Mouse (Mus musculus) adrenal gland (tissue): ENCODE measurements around the gene Cenpw.

Source experiments
- intact Hi-C: fragments of 180-260 bp; cut with DNase I; formaldehyde crosslinking; loops from one replicate; pipeline ENCODE4 v1.15.1; 2025
- long read RNA-seq, 2 experiments: library from polyadenylated mRNA; unstranded; transcript quantifications; one replicate each; pipeline ENCODE4 v2.0.0; 2020; ENCODE audit warnings: borderline replicate concordance in 1 of 2; ENCODE audit not compliant: insufficient replicate concordance in 1 of 2

Cenpw gene
- long read RNA-seq, experiment 1, transcript Cenpw-201 (3 exons, 1,532 nt): major isoform, 7 of 7 reads
- long read RNA-seq, experiment 1, partial matches to known transcripts: 0 of 7 reads
- long read RNA-seq, experiment 1, other reads (novel, unspliced or antisense): 0 of 7 reads
- long read RNA-seq, experiment 2, partial matches to known transcripts: 0 of 4 reads
- long read RNA-seq, experiment 2, other reads (novel, unspliced or antisense): 0 of 4 reads

DNA sequence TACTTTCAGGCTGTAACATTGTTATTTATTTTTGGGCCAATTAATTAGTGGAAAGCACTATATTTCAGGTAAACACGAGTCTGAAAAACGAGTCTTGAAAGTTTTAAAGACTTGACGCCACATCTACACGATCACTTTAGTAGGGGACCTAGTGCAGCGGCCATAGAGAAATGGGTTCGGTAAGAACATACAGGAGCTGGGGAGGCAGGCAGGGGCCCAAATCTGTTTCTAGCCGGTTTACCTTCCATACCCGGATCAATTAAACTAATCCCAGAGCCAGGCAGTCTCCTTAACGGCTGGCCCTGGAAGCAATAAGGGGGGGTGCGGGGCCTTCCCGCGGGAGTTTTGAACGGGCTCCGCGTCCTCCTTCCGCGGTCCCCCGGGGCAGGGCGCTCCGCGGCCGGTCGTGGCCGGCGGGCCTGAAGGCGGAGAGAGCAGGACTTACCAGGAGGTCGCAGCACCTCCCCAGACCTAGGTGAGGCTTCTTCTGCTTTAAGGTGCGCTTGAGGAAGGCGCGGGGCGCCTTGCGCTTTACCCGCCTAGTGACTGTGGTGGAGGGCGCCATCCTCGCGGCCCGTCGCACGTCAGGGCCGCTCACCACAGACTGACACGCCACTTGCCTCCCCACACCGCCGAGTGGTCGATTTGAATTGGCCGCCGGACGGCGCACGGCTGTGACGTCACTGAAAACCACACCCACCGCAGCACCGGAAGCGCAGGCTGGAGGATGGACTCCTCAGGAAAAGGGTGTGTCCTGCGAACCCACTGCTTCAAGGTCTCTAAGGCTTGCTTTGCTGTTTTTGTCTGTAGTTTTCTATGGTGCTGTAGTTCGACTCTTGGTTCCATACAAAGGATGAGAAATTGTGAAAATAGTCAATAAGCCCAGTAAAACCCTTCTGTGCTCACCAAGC lies at the start of gene Cenpw:
Cenpw (minus strand) TSS at position 645 of the 911 bp plus-strand sequence.
- intact Hi-C loops: no loop called here

DNA sequence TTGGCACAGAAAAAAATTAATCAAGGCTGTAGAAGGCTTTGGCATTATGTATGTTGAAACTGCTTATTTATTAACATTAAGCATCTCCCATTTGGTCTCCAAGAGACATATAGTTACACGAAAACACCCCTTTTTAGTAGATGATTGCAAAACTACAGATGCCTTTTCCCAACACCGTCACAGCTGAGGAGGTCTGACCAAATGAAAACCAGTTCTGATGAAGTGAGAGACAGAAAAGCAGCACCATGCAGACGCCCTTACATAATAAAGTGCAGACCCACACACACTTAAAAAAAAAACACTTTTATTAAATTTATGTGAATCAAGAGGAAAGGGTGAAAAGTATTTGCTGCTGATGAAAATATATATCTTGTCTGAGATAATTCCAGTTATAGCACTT lies 49.3 kb upstream of the Cenpw start:
- intact Hi-C loops: no loop called here

DNA sequence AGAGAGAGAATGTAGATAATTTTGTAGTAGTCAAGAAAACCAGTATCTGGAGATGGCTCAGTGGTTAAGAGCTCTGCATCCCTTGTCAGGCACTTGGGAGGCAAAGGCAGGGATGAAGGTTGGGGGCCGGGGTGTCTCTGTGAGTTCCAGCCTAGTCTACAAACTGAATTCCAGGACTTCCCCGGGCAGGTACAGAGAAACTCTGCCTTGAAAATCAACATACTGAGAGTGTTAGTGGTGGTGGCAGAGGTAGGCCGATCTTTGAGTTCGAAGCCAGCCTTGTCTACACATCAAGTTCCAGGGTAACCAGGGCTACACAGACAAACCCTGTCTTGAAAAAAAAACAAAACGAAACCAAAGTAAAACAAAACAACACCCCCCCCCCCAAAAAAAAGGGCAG lies 859 bp downstream of the Cenpw start:
- intact Hi-C loops: no loop called here

DNA sequence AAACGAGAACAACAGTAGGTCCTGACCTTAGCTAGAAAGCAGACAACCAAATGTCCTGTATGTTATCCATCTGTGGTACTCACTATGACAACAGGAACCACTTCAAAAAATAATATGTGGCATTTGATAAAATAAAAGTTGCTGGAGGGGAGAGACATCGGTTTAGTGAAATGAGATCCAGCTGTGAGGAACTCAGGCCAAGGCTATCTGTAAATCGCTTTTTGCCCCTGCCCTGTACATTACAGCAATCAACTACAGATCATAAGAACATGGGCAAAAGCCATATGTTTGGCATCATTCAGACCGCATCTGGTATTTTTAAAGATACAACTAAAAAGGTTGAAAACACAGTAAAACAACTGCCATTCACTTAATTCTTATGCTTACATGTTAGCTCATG lies 32.7 kb downstream of the Cenpw start:
- intact Hi-C loops: no loop called here
